ENCODE assay signal across 18 mouse cellular contexts in genomic region chr2:83552329-83552728, GRCm38 (mm10).
A peak's percentile ranks its signal among the peaks of the same experiment; 100 is the strongest.
DNase-seq lines count a peak whose midpoint lies in the region; ATAC-seq and TF ChIP-seq lines count a peak whose summit lies in the region.
"Had no signal": no experiment of that assay in that cellular context is flagged by ENCODE, and none has a peak within 500 bp of the region (broad histone marks: within the 10 kb centered on the region; RNA-seq: fewer than 3 reads in every experiment).

No protein-coding gene starts in this region.

- no peaks in the 10 kb centered on the region for H3K36me3 ChIP-seq in heart, adult 2 months (ENCODE audit: control insufficient read depth, insufficient read depth, low read length)
- no peaks in the 10 kb centered on the region for H3K36me3 ChIP-seq in midbrain, embryonic 14.5 days (ENCODE audit: control insufficient read depth, insufficient read depth, low read length)
- H3K36me3 ChIP-seq in midbrain, embryonic 16.5 days (ENCODE audit: control insufficient read depth, insufficient read depth, low read length): no peaks in the 10 kb centered on the region
- H3K36me3 ChIP-seq: embryonic facial prominence, embryonic 13.5 days; forebrain, embryonic 10.5 days; kidney, embryonic 15.5 days; midbrain, embryonic 13.5 days; neural tube, embryonic 13.5 days had no signal

- H3K27me3 ChIP-seq in heart, adult 2 months (ENCODE audit: control insufficient read depth, insufficient read depth, low read length): no peaks in the 10 kb centered on the region
- H3K27me3 ChIP-seq in midbrain, embryonic 14.5 days (ENCODE audit: control insufficient read depth, insufficient read depth, low read length): no peaks in the 10 kb centered on the region
- H3K27me3 ChIP-seq in midbrain, embryonic 16.5 days (ENCODE audit: control insufficient read depth, insufficient read depth, low read depth, low read length): no peaks in the 10 kb centered on the region
- H3K27me3 ChIP-seq: embryonic facial prominence, embryonic 13.5 days; kidney, embryonic 15.5 days; midbrain, embryonic 13.5 days; neural tube, embryonic 13.5 days had no signal

- peak; percentile 26 for TF ChIP-seq CTCF in heart, adult 2 months (IDR thresholded peaks at IDR 0.05)

- H3K4me1 ChIP-seq in heart, adult 2 months (ENCODE audit: control insufficient read depth, insufficient read depth, low read length): no peaks in the 10 kb centered on the region
- H3K4me1 ChIP-seq in midbrain, embryonic 14.5 days (ENCODE audit: control insufficient read depth, insufficient read depth, low read length): no peaks in the 10 kb centered on the region
- no peaks in the 10 kb centered on the region for H3K4me1 ChIP-seq in midbrain, embryonic 16.5 days (ENCODE audit: control insufficient read depth, insufficient read depth, low read length)
- H3K4me1 ChIP-seq: embryonic facial prominence, embryonic 13.5 days; forebrain, embryonic 10.5 days; kidney, embryonic 15.5 days; midbrain, embryonic 13.5 days; neural tube, embryonic 13.5 days had no signal

- TF ChIP-seq EP300 in heart, adult 2 months (IDR thresholded peaks at IDR 0.05; ENCODE audit: insufficient read depth, low read depth, low read length): no peak

- no peak overlapping the region for H3K4me2 ChIP-seq in midbrain, embryonic 14.5 days (ENCODE audit: low read length)
- no peak overlapping the region for H3K4me2 ChIP-seq in midbrain, embryonic 16.5 days (ENCODE audit: low read length)
- H3K4me2 ChIP-seq: embryonic facial prominence, embryonic 13.5 days; kidney, embryonic 15.5 days; midbrain, embryonic 13.5 days; neural tube, embryonic 13.5 days had no signal

- intact Hi-C loops in heart, adult 2 months (cut with DNase I): no loop called here
- intact Hi-C loops in heart, postnatal 36 days (cut with DNase I): no loop called here

- 63% methylated on average over 3 of the region's 3 CpGs for WGBS in heart, adult 2 months
- WGBS in midbrain, embryonic 14.5 days: 64% methylated on average over 3 of the region's 3 CpGs
- WGBS in midbrain, embryonic 16.5 days: 57% methylated on average over 3 of the region's 3 CpGs

- DNase-seq in cerebellum, postnatal 10 days: peak; percentile 11 to 13
- no peak for DNase-seq in cerebellum, adult 11 months
- DNase-seq in heart, adult 2 months: no peak
- DNase-seq in heart, postnatal 36 days: no peak
- DNase-seq in midbrain, embryonic 14.5 days: peak; percentile 42
- DNase-seq in mesoderm, embryonic 11.5 days (ENCODE audit: low read depth, low spot score): peak; percentile 14
- no peak for DNase-seq in kidney, adult 11 months
- DNase-seq: adrenal gland, adult 2 months; cerebellum, adult 9-10 months; heart, postnatal 10 days; lung, adult 18-20 months had no signal

- H3K27ac ChIP-seq in heart, adult 2 months: no peak overlapping the region
- no peak overlapping the region for H3K27ac ChIP-seq in midbrain, embryonic 14.5 days (replicated peaks; ENCODE audit: low read depth, low read length)
- no peak overlapping the region for H3K27ac ChIP-seq in midbrain, embryonic 16.5 days (ENCODE audit: low read length)
- H3K27ac ChIP-seq: embryonic facial prominence, embryonic 13.5 days; forebrain, embryonic 10.5 days; kidney, embryonic 15.5 days; macrophage; midbrain, embryonic 13.5 days; neural tube, embryonic 13.5 days had no signal

- no peak overlapping the region for H3K4me3 ChIP-seq in heart, adult 2 months
- no peak overlapping the region for H3K4me3 ChIP-seq in midbrain, embryonic 14.5 days (replicated peaks; ENCODE audit: low read depth, low read length)
- no peak overlapping the region for H3K4me3 ChIP-seq in midbrain, embryonic 16.5 days (ENCODE audit: low read depth, low read length)
- H3K4me3 ChIP-seq: embryonic facial prominence, embryonic 13.5 days; forebrain, embryonic 10.5 days; kidney, embryonic 15.5 days; midbrain, embryonic 13.5 days; neural tube, embryonic 13.5 days had no signal

- no peak overlapping the region for H3K9ac ChIP-seq in heart, adult 2 months (ENCODE audit: low read depth, low read length)
- no peak overlapping the region for H3K9ac ChIP-seq in midbrain, embryonic 14.5 days (replicated peaks; ENCODE audit: low read length)
- no peak overlapping the region for H3K9ac ChIP-seq in midbrain, embryonic 16.5 days (ENCODE audit: low read depth, low read length)
- H3K9ac ChIP-seq: embryonic facial prominence, embryonic 13.5 days; kidney, embryonic 15.5 days; midbrain, embryonic 13.5 days; neural tube, embryonic 13.5 days had no signal

- H3K79me2 ChIP-seq in heart, adult 2 months (replicated peaks; ENCODE audit: control insufficient read depth, insufficient read depth, low read length): no peaks in the 10 kb centered on the region

- no peak for ATAC-seq in midbrain, embryonic 14.5 days (ENCODE audit: low FRiP score, low TSS enrichment)
- ATAC-seq in midbrain, embryonic 16.5 days: no peak
- ATAC-seq: midbrain, embryonic 13.5 days had no signal

- no peak for TF ChIP-seq POLR2A in heart, adult 2 months (IDR thresholded peaks at IDR 0.05; ENCODE audit: insufficient read depth, low read depth, low read length)

- H3K9me3 ChIP-seq in midbrain, embryonic 14.5 days (ENCODE audit: control insufficient read depth, low read length): no peaks in the 10 kb centered on the region
- H3K9me3 ChIP-seq in midbrain, embryonic 16.5 days (replicated peaks; ENCODE audit: control insufficient read depth, low read length, poor library complexity, severe bottlenecking): no peaks in the 10 kb centered on the region
- H3K9me3 ChIP-seq: embryonic facial prominence, embryonic 13.5 days; forebrain, embryonic 10.5 days; kidney, embryonic 15.5 days; midbrain, embryonic 13.5 days; neural tube, embryonic 13.5 days had no signal

Comparison
In these comparisons a context has a peak if more than half of its experiments do, and no peak if none do; other contexts are left out.
1. DNase-seq: peak in cerebellum, postnatal 10 days (2 of 2), midbrain, embryonic 14.5 days (single experiment) and mesoderm, embryonic 11.5 days (single experiment); none in cerebellum, adult 11 months (single experiment), heart, adult 2 months (0 of 2), heart, postnatal 36 days (0 of 2) and kidney, adult 11 months (single experiment).